Mouse (Mus musculus) liver, embryonic 12.5 days (tissue): ENCODE results near the gene Tnni2. TPM values are rescaled to one million over a fixed set of nuclear protein-coding genes. Genes with fewer than 3 reads are reported as not detected.

Experiments used
- ATAC-seq: fragments of 200-750 bp; cut with Nextera tagmentation; 2 replicates; pipeline ENCODE4 v1.8.0; 2017; ENCODE audit warnings: moderate number of reproducible peaks, mild to moderate bottlenecking, moderate library complexity
- H3K27ac ChIP-seq: fragments of 300-500 bp; sonication (generic); 2 replicates; pipeline ENCODE4 v1.5.1; 2016; ENCODE audit warnings: mild to moderate bottlenecking
- H3K27me3 ChIP-seq: fragments of 300-500 bp; sonication (generic); replicated peaks from 2 replicates; pipeline ENCODE4 v1.6.1; 2016; ENCODE audit warnings: mild to moderate bottlenecking, moderate library complexity
- H3K36me3 ChIP-seq: fragments of 300-500 bp; sonication (generic); 2 replicates; pipeline ENCODE4 v1.6.1; 2016; ENCODE audit warnings: mild to moderate bottlenecking, moderate library complexity
- H3K4me1 ChIP-seq: fragments of 300-500 bp; sonication (generic); 2 replicates; pipeline ENCODE4 v1.6.1; 2016
- H3K4me2 ChIP-seq: fragments of 300-500 bp; sonication (generic); 2 replicates; pipeline ENCODE4 v1.6.1; 2016; ENCODE audit warnings: mild to moderate bottlenecking, moderate library complexity
- H3K4me3 ChIP-seq: fragments of 300-500 bp; sonication (generic); 2 replicates; pipeline ENCODE4 v1.5.1; 2016; ENCODE audit warnings: mild to moderate bottlenecking, moderate library complexity
- H3K9ac ChIP-seq: fragments of 300-500 bp; sonication (generic); 2 replicates; pipeline ENCODE4 v1.6.1; 2016; ENCODE audit warnings: mild to moderate bottlenecking, moderate library complexity
- H3K9me3 ChIP-seq: fragments of 300-500 bp; sonication (generic); replicated peaks from 2 replicates; pipeline ENCODE4 v1.6.1; 2016; ENCODE audit warnings: mild to moderate bottlenecking, moderate library complexity
- WGBS: fragments of 180-500 bp; shearing (Covaris S2); methylation state at CpG from one replicate; pipeline ENCODE4 v1.1.7; 2016; ENCODE audit not compliant: insufficient replicate concordance; 5-methylcytosine and 5-hydroxymethylcytosine counted together
- polyA plus RNA-seq: library from polyadenylated mRNA; unstranded; fragments of >200 nt; fragmentation: Nextera tagmentation; extraction: Ambion mirVana; gene quantifications from 2 replicates; pipeline ENCODE4 v1.2.1, GENCODE M21; 2016

The Tnni2 gene
- polyA plus RNA-seq, 1 experiment from 2014 or later: 2.4 TPM

GRCm38 (mm10) chr7:142476795-142477452 is 35.3 kb downstream of the Tnni2 start:
- Histone ChIP-seq H3K9ac (no peak overlapping the region), H3K4me2 (no peak overlapping the region), H3K36me3 (no peaks in the 10 kb centered on the region), H3K27me3 (0 out of 2 replicates have a peak, but pooled peaks cover 20% of the 10 kb centered on the region), H3K9me3 (no peaks in the 10 kb centered on the region), H3K4me1 (peaks cover 10% of the 10 kb centered on the region), H3K4me3 (no peak overlapping the region), H3K27ac (no peak overlapping the region)
- WGBS: 72% methylated on average over 13 of the region's 13 CpGs
- no peak for ATAC-seq

GRCm38 (mm10) chr7:142478001-142478400 is 36.4 kb downstream of the Tnni2 start:
- Histone ChIP-seq H3K9me3 (no peaks in the 10 kb centered on the region), H3K27me3 (peaks cover 29% of the 10 kb centered on the region), H3K9ac (no peak overlapping the region), H3K4me1 (peaks cover 16% of the 10 kb centered on the region), H3K4me3 (no peak overlapping the region), H3K4me2 (no peak overlapping the region), H3K36me3 (no peaks in the 10 kb centered on the region), H3K27ac (no peak overlapping the region)
- 70% methylated on average over 6 of the region's 6 CpGs for WGBS
- ATAC-seq: no peak

GRCm38 (mm10) chr7:142478574-142478973 is 37.0 kb downstream of the Tnni2 start:
- no peaks in the 10 kb centered on the region for H3K36me3 ChIP-seq
- ATAC-seq: no peak
- no peak overlapping the region for H3K4me2 ChIP-seq
- no peaks in the 10 kb centered on the region for H3K9me3 ChIP-seq
- 58% methylated on average over 2 of the region's 2 CpGs for WGBS
- peaks cover 34% of the 10 kb centered on the region for H3K27me3 ChIP-seq
- H3K4me1 ChIP-seq: peaks cover 16% of the 10 kb centered on the region
- no peak overlapping the region for H3K4me3 ChIP-seq
- H3K27ac ChIP-seq: no peak overlapping the region
- no peak overlapping the region for H3K9ac ChIP-seq

- Histone ChIP-seq H3K4me2 (no peak overlapping the region), H3K4me1 (peaks cover 16% of the 10 kb centered on the region), H3K27me3 (peaks cover 38% of the 10 kb centered on the region), H3K4me3 (no peak overlapping the region), H3K9ac (no peak overlapping the region), H3K9me3 (no peaks in the 10 kb centered on the region), H3K36me3 (no peaks in the 10 kb centered on the region), H3K27ac (no peak overlapping the region)
- ATAC-seq: no peak
Observed at GRCm38 (mm10) chr7:142479307-142479706, 37.7 kb downstream of the Tnni2 start.

DNA sequence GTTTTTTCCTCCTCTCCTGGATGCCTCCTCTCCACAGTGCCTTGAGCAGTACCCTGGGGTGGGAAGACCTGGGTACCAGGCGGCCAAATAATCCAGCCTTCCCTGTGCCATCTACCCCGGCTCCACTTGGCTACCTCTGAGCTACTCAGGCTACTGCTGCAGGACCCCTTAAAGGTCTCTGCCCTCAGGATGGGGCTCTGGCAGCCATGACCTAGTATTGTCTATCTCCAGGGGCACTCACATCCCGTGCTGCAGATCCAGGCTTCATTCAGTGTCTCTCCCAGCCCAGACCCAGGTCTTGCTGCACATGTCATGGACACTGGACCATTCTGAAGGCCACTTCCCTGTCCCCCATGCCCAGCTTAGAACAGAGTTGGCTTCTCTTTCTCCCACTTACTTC is 38.3 kb downstream of the Tnni2 start:
- no peak overlapping the region for H3K27ac ChIP-seq
- H3K4me1 ChIP-seq: peaks cover 16% of the 10 kb centered on the region
- no peaks in the 10 kb centered on the region for H3K9me3 ChIP-seq
- no peak for ATAC-seq
- H3K4me3 ChIP-seq: no peak overlapping the region
- H3K9ac ChIP-seq: no peak overlapping the region
- H3K27me3 ChIP-seq: peaks cover 42% of the 10 kb centered on the region
- 68% methylated on average over 3 of the region's 3 CpGs for WGBS
- H3K4me2 ChIP-seq: no peak overlapping the region
- no peaks in the 10 kb centered on the region for H3K36me3 ChIP-seq

DNA sequence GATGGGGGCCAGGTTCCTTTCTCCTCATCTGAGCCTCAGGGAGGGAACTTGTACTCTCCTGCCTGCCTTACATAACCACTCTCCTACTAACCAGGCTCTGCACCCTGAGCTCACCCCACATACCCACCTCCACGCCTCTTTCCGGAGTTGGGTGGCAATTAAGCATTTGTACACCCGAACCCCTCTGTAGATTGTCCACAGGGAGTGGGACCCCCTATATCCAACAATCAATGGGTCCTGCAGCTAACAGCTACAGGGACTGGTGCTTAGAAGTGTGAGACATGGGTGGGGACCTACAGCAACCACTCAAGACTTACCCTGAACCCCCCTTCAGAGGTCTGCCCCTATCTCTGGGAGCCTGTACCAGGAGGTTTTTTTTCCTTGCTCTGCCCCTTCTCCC is 39.1 kb downstream of the Tnni2 start:
- Histone ChIP-seq H3K4me3 (no peak overlapping the region), H3K4me2 (no peak overlapping the region), H3K27me3 (peaks cover 45% of the 10 kb centered on the region), H3K9ac (no peak overlapping the region), H3K27ac (peak overlapping the region; percentile 65; the same call in 1 of the 2 replicates), H3K4me1 (peaks cover 16% of the 10 kb centered on the region), H3K9me3 (no peaks in the 10 kb centered on the region), H3K36me3 (no peaks in the 10 kb centered on the region)
- ATAC-seq: no peak
- 75% methylated on average over 3 of the region's 3 CpGs for WGBS

GRCm38 (mm10) chr7:142481186-142481567 is 39.6 kb downstream of the Tnni2 start:
- Histone ChIP-seq H3K27ac (peak overlapping the region; percentile 65), H3K9me3 (no peaks in the 10 kb centered on the region), H3K36me3 (no peaks in the 10 kb centered on the region), H3K4me3 (no peak overlapping the region), H3K27me3 (peaks cover 46% of the 10 kb centered on the region), H3K9ac (no peak overlapping the region), H3K4me2 (peak overlapping the region; percentile 49), H3K4me1 (peaks cover 16% of the 10 kb centered on the region)
- ATAC-seq: no peak
- 10% methylated on average over 5 of the region's 5 CpGs for WGBS

DNA sequence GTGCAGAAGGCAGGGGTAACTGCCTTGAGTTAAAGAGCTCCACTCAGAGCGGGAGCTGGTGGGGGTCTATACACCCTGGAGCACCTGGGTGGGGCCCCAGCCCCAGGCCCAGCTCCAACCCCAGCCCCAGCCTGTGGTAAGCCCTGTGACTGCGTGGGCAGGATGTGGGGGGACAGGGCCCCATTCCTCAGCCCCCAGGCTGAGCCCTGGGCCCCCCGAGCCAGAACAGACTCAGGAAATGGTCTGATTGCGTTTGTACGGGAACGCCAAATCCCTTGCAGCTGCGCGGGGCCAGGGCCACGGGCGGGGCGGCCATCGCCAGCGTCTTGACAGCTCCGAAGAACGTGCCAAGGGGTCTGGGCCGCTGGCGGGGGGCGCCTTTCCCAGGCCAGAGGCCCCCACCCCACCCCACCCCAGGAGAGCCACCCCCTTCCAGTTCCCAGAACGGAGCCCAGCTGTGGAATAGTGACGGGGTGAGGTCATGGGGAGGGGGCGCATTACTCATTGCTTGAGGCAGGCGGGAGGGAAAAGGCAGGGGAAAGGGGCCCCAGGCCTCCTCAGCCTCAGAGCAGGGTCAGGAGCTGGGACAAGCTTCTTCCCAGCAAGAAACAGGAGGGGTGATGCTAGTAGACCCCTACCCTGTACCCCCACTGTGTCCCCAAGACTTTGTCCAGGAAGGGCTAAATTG is 40.1 kb downstream of the Tnni2 start:
- H3K27me3 ChIP-seq: peaks cover 45% of the 10 kb centered on the region
- H3K9me3 ChIP-seq: no peaks in the 10 kb centered on the region
- H3K27ac ChIP-seq: peak overlapping the region; percentile 65
- no peaks in the 10 kb centered on the region for H3K36me3 ChIP-seq
- H3K4me2 ChIP-seq: peak overlapping the region; percentile 49
- peak; percentile 16; the same call in 1 of the 2 replicates for ATAC-seq
- H3K4me3 ChIP-seq: no peak overlapping the region
- H3K9ac ChIP-seq: no peak overlapping the region; the same call in 1 of the 2 replicates
- H3K4me1 ChIP-seq: peaks cover 18% of the 10 kb centered on the region
- 8% methylated on average over 22 of the region's 22 CpGs for WGBS

- ATAC-seq: no peak
- Histone ChIP-seq H3K9ac (no peak overlapping the region), H3K4me2 (no peak overlapping the region), H3K27me3 (peaks cover 45% of the 10 kb centered on the region), H3K9me3 (no peaks in the 10 kb centered on the region), H3K4me1 (peaks cover 24% of the 10 kb centered on the region), H3K36me3 (no peaks in the 10 kb centered on the region), H3K4me3 (no peak overlapping the region), H3K27ac (peak overlapping the region; percentile 65)
- 39% methylated on average over 6 of the region's 6 CpGs for WGBS
Observed at GRCm38 (mm10) chr7:142482256-142482609, 40.6 kb downstream of the Tnni2 start.

GRCm38 (mm10) chr7:142483136-142483535 is 41.5 kb downstream of the Tnni2 start:
- Histone ChIP-seq H3K27me3 (peaks cover 45% of the 10 kb centered on the region), H3K4me2 (no peak overlapping the region), H3K9me3 (no peaks in the 10 kb centered on the region), H3K4me1 (peaks cover 29% of the 10 kb centered on the region), H3K36me3 (no peaks in the 10 kb centered on the region), H3K4me3 (no peak overlapping the region), H3K27ac (peak overlapping the region; percentile 65), H3K9ac (no peak overlapping the region)
- ATAC-seq: no peak
- WGBS: 57% methylated on average over 11 of the region's 11 CpGs

- Histone ChIP-seq H3K9ac (no peak overlapping the region), H3K4me1 (peaks cover 29% of the 10 kb centered on the region), H3K9me3 (no peaks in the 10 kb centered on the region), H3K4me3 (no peak overlapping the region), H3K36me3 (no peaks in the 10 kb centered on the region), H3K27me3 (peaks cover 45% of the 10 kb centered on the region), H3K27ac (no peak overlapping the region), H3K4me2 (no peak overlapping the region)
- 70% methylated on average over 12 of the region's 12 CpGs for WGBS
- ATAC-seq: no peak
Observed at GRCm38 (mm10) chr7:142484780-142485179, 43.2 kb downstream of the Tnni2 start.

- no peak overlapping the region for H3K4me2 ChIP-seq
- no peak for ATAC-seq
- H3K9ac ChIP-seq: no peak overlapping the region
- H3K9me3 ChIP-seq: no peaks in the 10 kb centered on the region
- 70% methylated on average over 8 of the region's 8 CpGs for WGBS
- H3K27me3 ChIP-seq: peaks cover 38% of the 10 kb centered on the region
- H3K36me3 ChIP-seq: no peaks in the 10 kb centered on the region
- H3K4me3 ChIP-seq: no peak overlapping the region
- H3K4me1 ChIP-seq: peaks cover 20% of the 10 kb centered on the region
- no peak overlapping the region for H3K27ac ChIP-seq
Observed at GRCm38 (mm10) chr7:142486751-142487162, 45.1 kb downstream of the Tnni2 start.
